Mouse (Mus musculus): Measurements from ENCODE around the gene Clic1. TPM values are rescaled to one million over a fixed set of nuclear protein-coding genes. Genes with fewer than 3 reads are reported as not detected.
A peak's percentile ranks its signal among the peaks of the same experiment; 100 is the strongest.

The Clic1 gene
- polyA plus RNA-seq, 1 experiment from 2014 or later = 312 TPM

DNA sequence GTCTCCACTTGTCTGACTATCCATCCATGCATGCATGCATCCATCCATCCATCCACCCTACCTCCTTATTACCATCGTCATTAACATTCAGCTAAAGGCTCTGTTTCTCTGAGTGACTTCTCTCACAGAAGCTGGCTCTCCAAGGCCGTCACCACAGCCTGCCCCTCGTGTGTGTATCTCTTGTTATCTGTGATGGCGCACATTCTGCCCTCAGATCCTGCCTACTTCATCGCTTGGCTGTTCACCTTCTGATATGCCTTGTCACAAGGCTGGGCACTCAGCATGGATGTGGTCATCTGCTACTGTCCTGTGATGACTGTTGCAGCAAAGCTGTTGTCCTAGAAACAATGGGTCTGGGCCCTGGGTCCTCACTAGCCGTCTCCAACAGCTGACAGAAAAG lies 55.0 kb downstream of the Clic1 start:
- Histone ChIP-seq H3K27me3 (replicated peaks; ENCODE audit: control insufficient read depth, insufficient read depth, low read length) (no peaks in the 10 kb centered on the region), H3K4me3 (ENCODE audit: low read depth, low read length) (no peak overlapping the region), H3K9ac (ENCODE audit: low read depth, low read length) (no peak overlapping the region), H3K4me1 (replicated peaks; ENCODE audit: control insufficient read depth, insufficient read depth, low read length) (no peaks in the 10 kb centered on the region), H3K9me3 (ENCODE audit: control insufficient read depth) (no peaks in the 10 kb centered on the region), H3K4me2 (replicated peaks; ENCODE audit: low read depth) (no peak overlapping the region), H3K36me3 (ENCODE audit: control insufficient read depth, insufficient read depth) (peaks cover 36% of the 10 kb centered on the region), H3K27ac (ENCODE audit: low read depth, low read length) (no peak overlapping the region)
- ATAC-seq = no peak
- TF ChIP-seq CTCF (IDR thresholded peaks at IDR 0.05; ENCODE audit: low read depth) = no peak
- 59% methylated on average over 6 of the region's 6 CpGs for WGBS

DNA sequence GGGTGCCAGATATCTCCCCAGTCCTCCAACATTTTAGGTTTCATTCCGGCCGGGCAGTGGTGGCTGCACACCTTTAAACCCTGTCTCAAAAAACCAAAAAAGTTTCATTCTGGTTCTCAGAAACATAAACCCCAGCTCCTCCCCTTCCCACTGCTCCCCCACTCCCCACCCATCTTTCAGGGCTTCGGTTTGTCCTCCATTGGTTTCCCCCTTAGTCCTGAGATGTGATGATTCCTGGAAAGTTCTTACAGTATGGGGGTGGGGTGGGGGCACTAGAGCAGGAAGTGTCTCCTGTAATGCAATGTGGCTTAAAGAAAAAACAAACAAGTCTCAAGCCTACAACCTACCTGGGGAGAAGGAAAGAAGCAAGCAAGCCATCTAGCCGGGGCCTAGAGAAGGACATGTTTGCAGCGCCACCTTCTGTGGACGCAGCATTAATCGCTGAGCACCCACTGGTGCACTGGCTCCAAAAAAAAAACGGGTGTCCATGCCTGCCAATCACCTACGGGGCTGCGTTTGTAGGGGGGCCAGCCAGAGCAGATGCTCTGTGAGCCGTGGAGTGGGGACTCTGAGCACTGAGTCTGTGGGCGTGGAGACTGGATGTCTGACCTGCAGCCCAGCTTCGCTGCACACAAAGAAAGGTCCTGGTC lies 56.1 kb downstream of the Clic1 start:
- Histone ChIP-seq H3K9ac (ENCODE audit: low read depth, low read length) (no peak overlapping the region; the same call in 1 of the 2 replicates), H3K9me3 (ENCODE audit: control insufficient read depth) (no peaks in the 10 kb centered on the region), H3K4me3 (ENCODE audit: low read depth, low read length) (no peak overlapping the region), H3K27me3 (replicated peaks; ENCODE audit: control insufficient read depth, insufficient read depth, low read length) (no peaks in the 10 kb centered on the region), H3K4me1 (replicated peaks; ENCODE audit: control insufficient read depth, insufficient read depth, low read length) (no peaks in the 10 kb centered on the region), H3K36me3 (ENCODE audit: control insufficient read depth, insufficient read depth) (peaks cover 25% of the 10 kb centered on the region), H3K27ac (ENCODE audit: low read depth, low read length) (no peak overlapping the region), H3K4me2 (replicated peaks; ENCODE audit: low read depth) (0 out of 2 replicates have a peak overlapping the region, but pooled peaks have one; percentile 21)
- ATAC-seq = no peak
- TF ChIP-seq CTCF (IDR thresholded peaks at IDR 0.05; ENCODE audit: low read depth) = peak; percentile 81
- WGBS = 28% methylated on average over 13 of the region's 13 CpGs

GRCm38 (mm10) chr17:35106522-35106921 lies 56.8 kb downstream of the Clic1 start:
- Histone ChIP-seq H3K36me3 (ENCODE audit: control insufficient read depth, insufficient read depth) (peaks cover 18% of the 10 kb centered on the region), H3K4me1 (replicated peaks; ENCODE audit: control insufficient read depth, insufficient read depth, low read length) (no peaks in the 10 kb centered on the region), H3K27ac (ENCODE audit: low read depth, low read length) (no peak overlapping the region), H3K9me3 (ENCODE audit: control insufficient read depth) (no peaks in the 10 kb centered on the region), H3K27me3 (replicated peaks; ENCODE audit: control insufficient read depth, insufficient read depth, low read length) (no peaks in the 10 kb centered on the region), H3K9ac (ENCODE audit: low read depth, low read length) (no peak overlapping the region; the same call in 1 of the 2 replicates), H3K4me3 (ENCODE audit: low read depth, low read length) (no peak overlapping the region), H3K4me2 (replicated peaks; ENCODE audit: low read depth) (no peak overlapping the region)
- TF ChIP-seq CTCF (IDR thresholded peaks at IDR 0.05; ENCODE audit: low read depth) = peak; percentile 40; the same call in 1 of the 2 replicates
- no peak for ATAC-seq
- 58% methylated on average over 3 of the region's 3 CpGs for WGBS

- H3K9ac ChIP-seq (ENCODE audit: low read depth, low read length) = no peak within 1 kb of the TSS
Measured at GRCm38 (mm10) chr17:35108097-35108496, 58.3 kb downstream of the Clic1 start, which contains the start of gene Ly6g5c. Ly6g5c (plus strand) TSS chr17:35108279.

More at GRCm38 (mm10) chr17:35108097-35108496, 58.3 kb downstream of the Clic1 start, which contains the start of gene Ly6g5c:
- ATAC-seq = no peak
- H3K4me3 ChIP-seq (ENCODE audit: low read depth, low read length) = no peak within 1 kb of the TSS
- H3K27ac ChIP-seq (ENCODE audit: low read depth, low read length) = no peak within 1 kb of the TSS
- H3K4me1 ChIP-seq (replicated peaks; ENCODE audit: control insufficient read depth, insufficient read depth, low read length) = no peaks in the 10 kb centered on the region
- H3K9me3 ChIP-seq (ENCODE audit: control insufficient read depth) = no peaks in the 10 kb centered on the region
- H3K4me2 ChIP-seq (replicated peaks; ENCODE audit: low read depth) = no peak within 1 kb of the TSS
- H3K27me3 ChIP-seq (replicated peaks; ENCODE audit: control insufficient read depth, insufficient read depth, low read length) = no peaks in the 10 kb centered on the region
- H3K36me3 ChIP-seq (ENCODE audit: control insufficient read depth, insufficient read depth) = 0 out of 2 replicates have a peak, but pooled peaks cover 2% of the 10 kb centered on the region
- TF ChIP-seq CTCF (IDR thresholded peaks at IDR 0.05; ENCODE audit: low read depth) = no peak
- 82% methylated on average over 6 of the region's 6 CpGs for WGBS

Other genes with a start within 250 kb of the Clic1 start
- 0.18 and 0.25 TPM in 2 replicates for gene Cyp21a1, start 245.4 kb upstream of the Clic1 start, polyA plus RNA-seq (2015; fragmentation: Nextera tagmentation; extraction: Ambion mirVana)
- gene Stk19, start 213.0 kb upstream of the Clic1 start, polyA plus RNA-seq (2015; fragmentation: Nextera tagmentation; extraction: Ambion mirVana) = 29.1 and 34.0 TPM in 2 replicates
- 42.5 and 44.2 TPM in 2 replicates for gene Dxo, start 212.9 kb upstream of the Clic1 start, polyA plus RNA-seq (2015; fragmentation: Nextera tagmentation; extraction: Ambion mirVana)
- 18.3 and 20.8 TPM in 2 replicates for gene Skiv2l, start 199.8 kb upstream of the Clic1 start, polyA plus RNA-seq (2015; fragmentation: Nextera tagmentation; extraction: Ambion mirVana)
- 55.7 and 57.8 TPM in 2 replicates for gene Nelfe, start 199.6 kb upstream of the Clic1 start, polyA plus RNA-seq (2015; fragmentation: Nextera tagmentation; extraction: Ambion mirVana)
- gene Cfb, start 187.4 kb upstream of the Clic1 start, polyA plus RNA-seq (2015; fragmentation: Nextera tagmentation; extraction: Ambion mirVana) = 84.8 and 94.9 TPM in 2 replicates
- gene Zbtb12, start 170.5 kb upstream of the Clic1 start, polyA plus RNA-seq (2015; fragmentation: Nextera tagmentation; extraction: Ambion mirVana) = 0.74 and 1.1 TPM in 2 replicates
- gene Gm20547, start 167.9 kb upstream of the Clic1 start, polyA plus RNA-seq (2015; fragmentation: Nextera tagmentation; extraction: Ambion mirVana) = not detected in 2 replicates
- 60.3 and 66.2 TPM in 2 replicates for gene C2, start 151.7 kb upstream of the Clic1 start, polyA plus RNA-seq (2015; fragmentation: Nextera tagmentation; extraction: Ambion mirVana)
- gene Ehmt2, start 151.5 kb upstream of the Clic1 start, polyA plus RNA-seq (2015; fragmentation: Nextera tagmentation; extraction: Ambion mirVana) = 35.8 and 40.3 TPM in 2 replicates
- gene Slc44a4, start 135.5 kb upstream of the Clic1 start, polyA plus RNA-seq (2015; fragmentation: Nextera tagmentation; extraction: Ambion mirVana) = 119 and 128 TPM in 2 replicates
- gene Neu1, start 118.7 kb upstream of the Clic1 start, polyA plus RNA-seq (2015; fragmentation: Nextera tagmentation; extraction: Ambion mirVana) = 522 and 580 TPM in 2 replicates
- 0.64 and 1.1 TPM in 2 replicates for gene Hspa1b, start 90.7 kb upstream of the Clic1 start, polyA plus RNA-seq (2015; fragmentation: Nextera tagmentation; extraction: Ambion mirVana)
- gene Gm20481, start 80.1 kb upstream of the Clic1 start, polyA plus RNA-seq (2015; fragmentation: Nextera tagmentation; extraction: Ambion mirVana) = 0.43 TPM in 1 of 2 replicates, not detected in the other
- 6.4 and 6.5 TPM in 2 replicates for gene Hspa1a, start 77.8 kb upstream of the Clic1 start, polyA plus RNA-seq (2015; fragmentation: Nextera tagmentation; extraction: Ambion mirVana)
- gene Hspa1l, start 77.3 kb upstream of the Clic1 start, polyA plus RNA-seq (2015; fragmentation: Nextera tagmentation; extraction: Ambion mirVana) = 0.22 and 0.25 TPM in 2 replicates
- 70.6 and 76.6 TPM in 2 replicates for gene Lsm2, start 68.1 kb upstream of the Clic1 start, polyA plus RNA-seq (2015; fragmentation: Nextera tagmentation; extraction: Ambion mirVana)
- gene Vars, start 49.0 kb upstream of the Clic1 start, polyA plus RNA-seq (2015; fragmentation: Nextera tagmentation; extraction: Ambion mirVana) = 74.0 and 84.2 TPM in 2 replicates
- gene Vwa7, start 33.4 kb upstream of the Clic1 start, polyA plus RNA-seq (2015; fragmentation: Nextera tagmentation; extraction: Ambion mirVana) = 0.12 and 0.20 TPM in 2 replicates
- 3.2 and 4.6 TPM in 2 replicates for gene Sapcd1, start 21.9 kb upstream of the Clic1 start, polyA plus RNA-seq (2015; fragmentation: Nextera tagmentation; extraction: Ambion mirVana)
- gene Msh5, start 3.2 kb upstream of the Clic1 start, polyA plus RNA-seq (2015; fragmentation: Nextera tagmentation; extraction: Ambion mirVana) = 1.4 and 3.0 TPM in 2 replicates
- gene Ddah2, start 9.1 kb downstream of the Clic1 start, polyA plus RNA-seq (2015; fragmentation: Nextera tagmentation; extraction: Ambion mirVana) = 62.0 and 68.3 TPM in 2 replicates
- gene Ly6g6c, start 15.4 kb downstream of the Clic1 start, polyA plus RNA-seq (2015; fragmentation: Nextera tagmentation; extraction: Ambion mirVana) = 0.12 TPM in 1 of 2 replicates, not detected in the other
- gene Mpig6b, start 16.2 kb downstream of the Clic1 start, polyA plus RNA-seq (2015; fragmentation: Nextera tagmentation; extraction: Ambion mirVana) = 0.13 and 0.17 TPM in 2 replicates
- gene Ly6g6e, start 26.9 kb downstream of the Clic1 start, polyA plus RNA-seq (2015; fragmentation: Nextera tagmentation; extraction: Ambion mirVana) = 2.2 TPM in 2 replicates
- 3.8 and 4.9 TPM in 2 replicates for gene Ly6g6d, start 28.1 kb downstream of the Clic1 start, polyA plus RNA-seq (2015; fragmentation: Nextera tagmentation; extraction: Ambion mirVana)
- gene Ly6g6f, start 35.6 kb downstream of the Clic1 start, polyA plus RNA-seq (2015; fragmentation: Nextera tagmentation; extraction: Ambion mirVana) = not detected in 2 replicates
- 101 and 103 TPM in 2 replicates for gene Abhd16a, start 39.3 kb downstream of the Clic1 start, polyA plus RNA-seq (2015; fragmentation: Nextera tagmentation; extraction: Ambion mirVana)
- not detected in 2 replicates for gene Ly6g5c, start 58.3 kb downstream of the Clic1 start, polyA plus RNA-seq (2015; fragmentation: Nextera tagmentation; extraction: Ambion mirVana)
- gene Ly6g5b, start 65.5 kb downstream of the Clic1 start, polyA plus RNA-seq (2015; fragmentation: Nextera tagmentation; extraction: Ambion mirVana) = 0.46 and 0.59 TPM in 2 replicates
- 15.0 and 16.6 TPM in 2 replicates for gene Gpank1, start 71.5 kb downstream of the Clic1 start, polyA plus RNA-seq (2015; fragmentation: Nextera tagmentation; extraction: Ambion mirVana)
- gene Csnk2b, start 72.1 kb downstream of the Clic1 start, polyA plus RNA-seq (2015; fragmentation: Nextera tagmentation; extraction: Ambion mirVana) = 262 and 264 TPM in 2 replicates
- 26.3 and 29.7 TPM in 2 replicates for gene D17H6S53E, start 76.4 kb downstream of the Clic1 start, polyA plus RNA-seq (2015; fragmentation: Nextera tagmentation; extraction: Ambion mirVana)
- 18.3 and 22.5 TPM in 2 replicates for gene Apom, start 82.1 kb downstream of the Clic1 start, polyA plus RNA-seq (2015; fragmentation: Nextera tagmentation; extraction: Ambion mirVana)
- gene Bag6, start 85.2 kb downstream of the Clic1 start, polyA plus RNA-seq (2015; fragmentation: Nextera tagmentation; extraction: Ambion mirVana) = 37.4 and 46.0 TPM in 2 replicates
- gene Prrc2a, start 114.9 kb downstream of the Clic1 start, polyA plus RNA-seq (2015; fragmentation: Nextera tagmentation; extraction: Ambion mirVana) = 40.0 and 54.1 TPM in 2 replicates
- gene Aif1, start 126.1 kb downstream of the Clic1 start, polyA plus RNA-seq (2015; fragmentation: Nextera tagmentation; extraction: Ambion mirVana) = 23.1 and 25.4 TPM in 2 replicates
- 11.3 and 12.9 TPM in 2 replicates for gene Lst1, start 138.5 kb downstream of the Clic1 start, polyA plus RNA-seq (2015; fragmentation: Nextera tagmentation; extraction: Ambion mirVana)
- 1.7 and 2.4 TPM in 2 replicates for gene Ltb, start 144.5 kb downstream of the Clic1 start, polyA plus RNA-seq (2015; fragmentation: Nextera tagmentation; extraction: Ambion mirVana)
- gene Tnf, start 152.0 kb downstream of the Clic1 start, polyA plus RNA-seq (2015; fragmentation: Nextera tagmentation; extraction: Ambion mirVana) = 0.17 and 0.27 TPM in 2 replicates
- gene Lta, start 155.4 kb downstream of the Clic1 start, polyA plus RNA-seq (2015; fragmentation: Nextera tagmentation; extraction: Ambion mirVana) = 0.10 and 0.42 TPM in 2 replicates
- gene Gm16181, start 170.9 kb downstream of the Clic1 start, polyA plus RNA-seq (2015; fragmentation: Nextera tagmentation; extraction: Ambion mirVana) = 0.23 and 0.30 TPM in 2 replicates
- 4.1 and 4.3 TPM in 2 replicates for gene Atp6v1g2, start 183.7 kb downstream of the Clic1 start, polyA plus RNA-seq (2015; fragmentation: Nextera tagmentation; extraction: Ambion mirVana)
- gene Nfkbil1, start 185.8 kb downstream of the Clic1 start, polyA plus RNA-seq (2015; fragmentation: Nextera tagmentation; extraction: Ambion mirVana) = 8.1 and 8.2 TPM in 2 replicates
- 125 and 127 TPM in 2 replicates for gene Ddx39b, start 191.8 kb downstream of the Clic1 start, polyA plus RNA-seq (2015; fragmentation: Nextera tagmentation; extraction: Ambion mirVana)
- gene H2-D1, start 212.8 kb downstream of the Clic1 start, polyA plus RNA-seq (2015; fragmentation: Nextera tagmentation; extraction: Ambion mirVana) = 672 and 681 TPM in 2 replicates